Mouse (Mus musculus): ENCODE data around the gene Map2k7.
A peak's percentile ranks its signal among the peaks of the same experiment; 100 is the strongest.

Gene Map2k7

DNA sequence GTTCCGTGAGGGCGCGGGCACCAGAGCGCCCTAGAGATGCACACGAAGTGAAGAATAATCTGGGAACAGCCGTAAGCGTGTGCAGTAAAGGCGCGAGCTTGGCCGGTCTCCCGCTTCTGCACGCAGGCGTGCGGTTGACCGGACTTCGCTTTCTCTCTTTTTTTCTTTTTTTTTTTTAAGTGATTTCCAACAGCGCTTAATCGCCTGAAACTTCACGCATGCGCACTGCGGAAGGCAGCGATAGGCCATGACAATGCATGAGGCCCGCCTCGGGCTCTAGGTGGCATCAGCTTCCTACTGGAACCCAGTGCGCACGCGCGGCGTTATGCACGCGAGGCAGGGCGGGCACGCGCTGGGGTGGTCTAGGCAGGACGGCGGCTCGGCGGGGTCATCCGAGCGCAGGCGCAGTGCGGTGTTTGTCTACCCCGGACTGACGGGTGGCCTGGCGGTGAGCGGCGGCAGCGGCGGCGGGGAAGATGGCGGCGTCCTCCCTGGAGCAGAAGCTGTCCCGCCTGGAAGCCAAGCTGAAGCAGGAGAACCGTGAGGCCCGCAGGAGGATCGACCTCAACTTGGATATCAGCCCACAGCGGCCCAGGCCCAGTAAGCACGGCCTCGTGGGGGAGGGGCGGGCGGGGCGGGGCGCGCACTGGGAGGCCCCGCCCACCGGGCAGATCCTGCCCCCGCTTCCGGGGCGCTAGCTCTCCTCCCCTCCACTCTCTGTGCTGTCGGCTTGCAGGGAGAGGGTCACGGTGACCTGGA is at the start of gene Map2k7, which contains the start of gene Gm49320:
Map2k7 (plus strand) TSS at position 307 of the 759 bp plus-strand sequence.
Gm49320 (plus strand) TSS at position 432 of the 759 bp plus-strand sequence.
- DNase-seq (ENCODE audit: low read depth) = peak; percentile 100

DNA sequence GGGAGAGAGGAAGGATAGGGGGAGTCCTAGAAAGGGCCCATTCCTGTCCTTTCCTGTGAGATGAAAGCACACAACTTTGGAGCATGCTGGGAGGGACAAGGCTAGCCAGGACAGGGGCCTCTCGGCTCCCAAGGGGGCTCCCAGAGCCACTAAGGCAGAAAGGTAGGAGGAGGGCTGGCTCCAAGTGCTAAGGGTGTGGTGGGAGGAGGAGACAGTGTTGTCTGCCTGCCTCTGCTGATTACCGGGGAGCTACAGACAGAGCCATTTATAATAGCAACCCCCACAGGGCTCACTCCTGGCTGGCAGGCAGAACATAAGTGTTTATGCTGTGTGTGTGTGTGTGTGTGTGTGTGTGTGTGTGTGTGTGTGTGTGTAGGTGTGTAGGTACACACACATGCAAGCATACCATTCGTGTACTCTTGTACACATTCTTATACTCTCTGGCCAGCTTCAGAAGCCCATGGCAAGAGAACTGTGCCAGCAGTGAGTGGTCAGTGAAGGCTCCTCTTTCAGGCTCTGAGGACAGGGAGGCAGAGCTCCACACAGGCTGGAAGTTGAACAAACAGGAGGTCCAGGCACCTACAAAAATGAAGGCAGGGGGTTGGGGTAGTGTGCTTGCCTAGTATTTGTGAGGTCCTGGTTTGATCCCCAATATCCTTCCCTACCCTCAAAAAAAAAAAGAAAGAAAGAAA is 49.4 kb upstream of the Map2k7 start:
- DNase-seq (ENCODE audit: low read depth) = no peak

DNA sequence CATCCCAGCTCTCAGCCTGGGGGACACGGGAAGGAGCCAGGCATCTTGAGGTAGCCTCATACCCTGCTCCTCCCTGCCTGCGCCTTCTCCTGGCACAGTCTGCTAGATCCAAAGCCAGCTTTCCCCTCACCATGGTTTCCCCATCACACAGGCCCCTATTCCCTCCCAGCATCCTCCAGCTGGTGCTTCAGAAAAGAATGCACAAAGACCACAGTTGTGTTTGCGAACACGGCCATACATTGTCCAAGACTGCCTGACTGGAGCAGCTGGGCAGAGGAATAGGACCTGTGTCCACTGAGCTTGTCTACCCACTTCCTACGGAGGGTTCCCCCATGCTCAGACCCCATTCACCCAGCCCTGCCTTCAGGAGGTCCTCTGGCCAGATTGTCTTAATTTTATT is 46.2 kb upstream of the Map2k7 start:
- no peak for DNase-seq (ENCODE audit: low read depth)

DNA sequence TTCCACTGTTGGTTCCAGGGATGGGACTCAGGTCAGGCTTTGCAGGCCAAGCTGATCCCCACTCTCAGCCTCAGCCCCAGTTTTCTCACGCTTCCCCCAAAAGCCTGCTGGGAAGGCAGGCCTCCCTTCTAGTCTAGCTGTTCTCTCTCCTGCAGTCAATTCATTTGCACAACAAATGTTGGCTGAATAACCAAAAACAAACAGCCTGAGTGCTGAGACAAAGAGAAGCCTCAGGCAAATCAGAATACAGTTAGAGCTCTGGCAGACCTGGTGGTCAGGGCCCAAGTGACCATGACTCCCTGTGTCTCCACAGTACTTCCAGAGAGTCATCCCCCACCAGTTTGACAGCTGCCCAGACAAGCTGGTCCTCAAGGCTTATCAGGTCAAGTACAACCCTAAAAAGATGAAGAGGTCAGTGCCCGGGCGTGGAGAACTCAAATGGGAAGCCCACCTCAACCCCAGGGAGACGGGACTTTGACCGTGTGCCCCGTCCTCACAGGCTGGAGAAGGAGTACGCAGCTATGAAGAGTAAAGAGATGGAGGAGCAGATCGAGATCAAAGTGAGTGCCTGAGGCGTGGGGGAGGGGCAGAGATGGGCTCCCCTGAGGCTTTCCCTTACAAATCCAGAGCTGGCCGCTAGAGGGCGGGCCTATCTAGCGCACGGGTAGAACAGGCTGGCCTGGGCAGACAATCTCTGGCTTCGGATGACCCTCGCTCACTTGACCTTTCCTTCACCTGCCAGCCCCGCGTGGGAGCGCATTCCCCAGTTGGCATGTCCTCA is 45.5 kb upstream of the Map2k7 start:
- DNase-seq (ENCODE audit: low read depth) = peak; percentile 85

DNA sequence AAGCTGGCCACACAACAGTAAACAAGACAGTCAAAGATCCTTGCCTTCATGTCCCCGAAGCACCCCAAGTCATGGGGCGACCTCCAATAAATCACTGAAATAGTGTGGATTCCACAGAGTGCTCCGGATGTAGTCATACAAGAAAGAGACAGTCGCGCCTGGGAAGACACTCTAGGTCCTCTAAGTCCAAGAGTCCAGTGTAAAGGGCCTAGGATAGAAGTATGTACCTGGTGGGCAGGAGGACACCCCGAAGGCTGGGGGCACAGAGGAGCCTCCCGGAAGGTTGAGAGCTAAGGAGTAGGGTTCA is 45.0 kb upstream of the Map2k7 start:
- no peak for DNase-seq (ENCODE audit: low read depth)

DNA sequence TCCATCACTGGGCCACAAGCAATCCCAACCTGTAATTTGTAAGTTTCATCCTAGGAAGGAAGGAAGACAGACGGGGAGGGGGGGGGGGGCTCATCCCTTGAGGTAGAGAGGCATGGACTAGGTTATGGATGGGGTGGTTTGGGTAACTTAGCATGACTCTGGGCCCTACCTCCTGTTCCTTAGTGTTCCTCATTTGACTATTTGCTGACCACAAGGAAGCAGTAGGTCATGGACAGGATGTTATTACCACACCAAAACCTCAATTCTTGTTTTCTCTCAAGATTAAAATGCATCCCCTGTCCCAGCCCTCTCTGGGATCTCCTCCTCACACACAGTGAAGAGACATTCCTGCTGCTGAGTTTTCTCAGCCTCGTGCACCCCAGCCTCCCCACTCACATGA is 37.2 kb upstream of the Map2k7 start:
- DNase-seq (ENCODE audit: low read depth) = no peak

DNA sequence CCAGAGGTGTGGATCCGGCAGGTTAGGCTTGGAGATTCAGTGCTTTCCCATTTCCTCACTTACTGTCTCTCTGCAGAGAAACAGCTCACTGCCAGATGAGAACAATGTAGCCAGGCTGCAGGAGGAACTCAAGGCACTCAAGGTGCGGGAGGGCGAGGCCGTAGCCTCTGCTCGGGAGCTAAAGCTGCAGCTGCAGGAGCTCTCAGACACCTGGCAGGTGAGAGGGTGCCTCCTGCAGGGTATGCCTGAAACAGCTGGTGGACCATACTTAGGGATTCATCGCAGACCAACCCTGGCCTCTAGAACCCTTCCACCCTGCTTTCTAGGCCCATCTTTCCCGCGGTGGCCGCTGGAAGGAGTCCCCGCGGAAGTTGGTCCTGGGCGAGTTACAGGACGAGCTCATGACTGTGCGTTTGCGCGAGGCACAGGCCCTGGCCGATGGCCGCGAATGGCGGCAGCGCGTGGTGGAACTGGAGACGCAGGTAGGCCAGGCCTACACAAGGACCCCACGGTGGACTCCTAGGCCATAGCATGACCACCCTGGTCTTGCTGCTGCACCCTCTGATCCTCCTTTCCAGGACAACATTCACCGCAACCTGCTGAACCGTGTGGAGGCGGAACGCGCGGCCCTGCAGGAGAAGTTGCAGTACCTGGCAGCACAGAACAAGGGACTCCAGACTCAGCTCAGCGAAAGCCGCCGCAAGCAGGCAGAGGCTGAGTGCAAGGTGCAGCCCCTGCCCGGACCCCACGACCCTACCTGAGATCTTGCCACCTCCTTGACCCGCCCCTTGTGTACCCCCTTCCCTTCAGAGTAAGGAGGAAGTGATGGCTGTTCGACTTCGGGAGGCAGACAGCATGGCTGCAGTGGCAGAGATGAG is 33.1 kb upstream of the Map2k7 start:
- no peak for DNase-seq (ENCODE audit: low read depth)

DNA sequence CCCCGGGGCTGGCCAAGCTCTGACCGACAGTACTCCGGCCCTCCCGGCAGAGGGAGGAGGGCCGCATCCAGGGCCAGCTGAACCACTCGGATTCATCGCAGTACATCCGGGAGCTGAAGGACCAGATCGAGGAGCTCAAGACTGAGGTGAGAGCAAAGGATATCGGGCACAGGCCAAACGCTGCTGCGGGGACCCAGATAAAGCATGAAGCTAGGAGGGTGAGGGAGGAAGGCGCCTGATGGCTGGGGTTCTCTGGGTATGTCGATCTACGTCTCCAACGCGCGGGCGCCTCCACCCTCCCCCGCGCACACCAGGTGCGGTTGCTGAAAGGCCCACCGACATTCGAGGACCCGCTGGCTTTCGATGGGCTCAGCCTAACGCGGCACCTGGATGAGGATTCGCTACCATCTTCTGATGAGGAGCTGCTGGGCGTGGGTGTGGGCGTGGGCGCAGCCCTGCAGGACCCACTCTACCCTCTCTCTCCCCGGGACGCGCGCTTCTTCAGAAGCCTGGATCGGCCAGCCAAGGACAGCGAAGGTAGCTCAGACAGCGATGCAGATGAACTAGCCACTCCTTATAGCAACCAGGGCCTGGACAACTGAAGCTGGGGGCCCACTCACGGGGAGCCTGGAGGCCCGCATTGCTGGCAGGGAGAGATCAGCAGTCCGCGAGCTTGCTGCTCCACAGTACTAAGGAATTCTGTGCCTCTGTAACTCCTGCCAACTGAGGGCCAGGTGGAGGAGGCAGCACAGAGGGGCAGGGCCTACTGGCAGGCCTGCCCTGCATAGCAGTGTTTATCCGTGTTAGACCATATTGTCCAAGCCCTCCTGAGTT is 32.1 kb upstream of the Map2k7 start:
- no peak for DNase-seq (ENCODE audit: low read depth)

DNA sequence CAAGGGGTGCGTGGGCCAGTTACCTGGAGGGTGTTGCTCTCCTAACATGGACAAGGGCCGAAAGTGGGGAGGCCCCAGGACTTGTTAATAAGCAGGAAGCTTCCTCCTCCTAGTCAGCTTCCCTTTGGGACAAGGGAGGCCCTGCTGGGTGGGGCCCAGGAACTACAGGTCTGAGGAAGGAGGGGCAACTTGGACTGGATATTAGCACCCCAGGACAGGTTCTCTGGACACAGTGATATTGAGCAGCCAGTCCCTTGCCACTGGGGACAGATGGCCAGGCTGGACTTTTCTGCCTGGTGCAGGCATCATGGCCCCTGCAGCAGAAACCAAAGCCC is 31.6 kb upstream of the Map2k7 start:
- no peak for DNase-seq (ENCODE audit: low read depth)

DNA sequence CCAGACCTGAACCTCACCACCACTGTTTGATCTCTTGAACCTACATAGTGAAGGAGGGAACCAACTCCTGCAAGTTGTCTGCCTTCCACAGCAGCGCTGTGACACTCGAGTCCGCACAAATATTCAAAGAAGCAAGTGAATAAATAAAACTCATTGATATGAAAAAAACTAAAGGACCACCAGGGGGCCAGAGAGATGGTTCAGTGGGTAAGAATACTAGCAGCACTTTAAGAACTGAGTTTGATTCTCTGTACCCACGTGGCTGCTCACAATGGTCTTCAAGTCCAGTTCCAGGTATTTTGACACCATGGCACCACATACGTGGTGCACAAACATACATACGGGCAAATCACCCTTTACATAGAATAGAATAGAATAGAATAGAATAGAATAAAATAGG is 27.4 kb upstream of the Map2k7 start:
- peak; percentile 34 for DNase-seq (ENCODE audit: low read depth)

DNA sequence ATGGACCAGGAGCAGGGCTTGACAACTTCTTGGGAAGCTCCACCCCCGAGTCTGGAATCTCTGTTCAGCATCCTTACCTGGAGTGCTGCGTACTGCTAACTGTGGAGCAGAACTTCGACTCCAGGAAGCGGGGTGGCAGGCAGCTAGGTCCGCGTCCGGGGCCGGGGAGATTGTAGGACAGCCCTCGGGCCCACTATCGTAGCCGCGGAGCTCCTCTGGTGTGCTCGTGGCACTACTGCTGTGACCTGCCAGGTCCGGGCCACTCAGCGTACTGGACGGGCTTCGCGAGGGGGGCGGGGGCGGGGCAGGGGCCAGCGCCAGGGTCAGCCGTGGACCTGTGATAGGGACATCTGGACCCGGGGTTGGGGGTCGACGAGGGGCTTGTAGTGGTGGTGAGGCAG is 25.7 kb upstream of the Map2k7 start:
- DNase-seq (ENCODE audit: low read depth) = peak; percentile 20

DNA sequence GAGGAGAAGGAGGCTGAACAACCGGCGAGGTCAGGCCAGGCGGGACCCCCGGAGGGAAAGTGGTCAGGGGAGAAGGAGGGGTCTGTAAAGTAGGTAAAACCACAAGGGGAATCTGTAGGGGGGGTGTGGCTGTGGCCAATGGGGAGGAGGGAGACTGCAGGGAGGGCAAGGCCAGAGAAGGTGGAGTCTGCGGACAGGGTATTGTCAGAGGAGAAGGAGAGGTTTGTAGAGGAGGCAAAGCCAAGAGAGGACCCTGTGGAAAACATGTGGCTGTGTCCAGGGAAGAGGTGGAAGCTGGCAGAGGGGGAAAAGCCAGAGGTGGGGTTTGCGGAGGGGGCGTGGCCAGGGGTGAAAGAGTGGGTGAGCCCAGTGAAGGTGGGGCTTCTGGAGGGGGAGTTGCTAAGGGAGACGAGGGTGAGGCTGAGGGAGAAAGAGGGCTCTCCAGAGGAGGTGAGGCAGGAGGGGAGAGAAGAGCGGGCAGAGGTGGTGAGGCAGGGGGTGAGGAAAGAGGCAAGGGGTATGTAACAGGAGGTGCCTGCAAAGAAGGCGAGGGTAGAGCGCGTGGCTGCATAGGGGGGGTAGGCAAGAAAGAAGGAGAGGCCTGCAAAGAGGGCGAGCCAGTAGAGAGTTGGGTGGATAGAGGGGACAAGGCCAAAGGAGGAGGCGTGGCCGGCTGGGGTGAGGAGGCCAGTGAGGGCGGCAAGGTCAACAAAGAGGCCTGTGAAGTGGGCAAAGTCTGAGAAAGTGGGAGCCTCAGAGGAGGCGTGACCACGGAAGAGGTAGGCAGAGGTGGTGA is 25.1 kb upstream of the Map2k7 start:
- DNase-seq (ENCODE audit: low read depth) = peak; percentile 60

DNA sequence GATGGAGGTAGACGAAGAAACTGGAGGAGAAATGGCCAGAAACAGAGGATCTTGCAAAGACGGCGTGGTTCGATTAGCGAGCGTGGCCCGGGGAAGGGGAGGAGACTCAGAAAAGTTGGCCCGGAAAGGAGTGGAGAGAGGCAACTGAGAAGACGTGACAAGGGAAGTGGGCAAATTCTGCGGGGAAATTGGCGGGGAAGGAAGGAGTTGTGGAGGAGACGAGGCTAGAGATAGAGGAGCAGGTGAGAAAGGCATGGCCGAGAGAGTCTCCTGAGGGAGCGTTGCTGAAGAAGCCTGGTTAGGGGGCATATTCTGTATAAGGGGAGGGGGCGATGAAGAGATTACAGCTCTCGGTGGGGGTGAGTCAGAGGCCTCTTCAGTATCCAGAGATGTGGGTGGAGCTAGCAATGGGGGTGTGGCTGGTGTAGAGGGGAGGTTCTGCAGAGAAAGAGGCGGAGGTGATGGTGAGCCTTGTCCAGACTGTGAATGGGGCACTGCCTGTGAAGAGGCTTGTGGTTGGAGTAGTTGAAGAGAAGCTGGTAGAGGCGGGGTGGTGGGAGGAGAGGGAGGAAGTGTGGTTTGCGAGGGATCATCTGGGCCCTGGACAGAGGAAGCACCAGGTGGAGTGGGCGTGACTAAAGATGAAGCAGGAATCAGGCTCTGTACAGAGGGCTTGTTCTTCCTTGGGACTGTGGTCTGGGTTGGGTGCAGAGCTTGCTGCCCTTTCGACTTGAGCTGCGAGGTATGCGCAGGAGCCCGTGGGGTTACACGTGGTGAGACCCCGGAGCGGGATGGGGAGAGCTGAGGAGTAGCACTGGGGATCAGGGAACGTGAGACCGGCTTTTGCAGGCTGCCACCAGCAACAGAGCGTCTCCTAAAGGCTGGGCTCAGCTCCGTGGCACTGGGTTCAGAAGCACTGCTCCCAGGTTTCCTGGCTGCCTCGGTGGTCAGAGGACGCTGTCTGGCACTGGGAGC is 24.2 kb upstream of the Map2k7 start:
- peak; percentile 55 for DNase-seq (ENCODE audit: low read depth)

DNA sequence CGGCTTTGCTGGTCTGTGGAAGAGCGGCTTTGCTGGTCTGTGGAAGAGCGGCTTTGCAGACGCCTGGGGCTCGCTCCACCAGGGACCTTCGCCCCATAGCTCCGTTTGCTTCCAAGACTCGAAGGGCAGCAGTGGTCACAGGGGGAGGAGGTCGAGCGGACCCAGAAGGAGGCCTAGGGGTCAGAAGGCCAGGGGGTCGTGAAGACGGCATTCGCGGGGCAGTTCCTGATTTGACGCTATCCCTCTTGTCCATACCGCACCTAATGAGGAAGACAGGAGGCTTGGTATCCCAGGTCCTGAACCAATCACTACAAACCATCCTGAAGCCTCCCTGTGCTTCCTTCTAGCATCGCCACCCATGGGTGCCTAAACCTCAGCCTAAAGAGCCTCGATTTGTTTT is 22.2 kb upstream of the Map2k7 start:
- no peak for DNase-seq (ENCODE audit: low read depth)

DNA sequence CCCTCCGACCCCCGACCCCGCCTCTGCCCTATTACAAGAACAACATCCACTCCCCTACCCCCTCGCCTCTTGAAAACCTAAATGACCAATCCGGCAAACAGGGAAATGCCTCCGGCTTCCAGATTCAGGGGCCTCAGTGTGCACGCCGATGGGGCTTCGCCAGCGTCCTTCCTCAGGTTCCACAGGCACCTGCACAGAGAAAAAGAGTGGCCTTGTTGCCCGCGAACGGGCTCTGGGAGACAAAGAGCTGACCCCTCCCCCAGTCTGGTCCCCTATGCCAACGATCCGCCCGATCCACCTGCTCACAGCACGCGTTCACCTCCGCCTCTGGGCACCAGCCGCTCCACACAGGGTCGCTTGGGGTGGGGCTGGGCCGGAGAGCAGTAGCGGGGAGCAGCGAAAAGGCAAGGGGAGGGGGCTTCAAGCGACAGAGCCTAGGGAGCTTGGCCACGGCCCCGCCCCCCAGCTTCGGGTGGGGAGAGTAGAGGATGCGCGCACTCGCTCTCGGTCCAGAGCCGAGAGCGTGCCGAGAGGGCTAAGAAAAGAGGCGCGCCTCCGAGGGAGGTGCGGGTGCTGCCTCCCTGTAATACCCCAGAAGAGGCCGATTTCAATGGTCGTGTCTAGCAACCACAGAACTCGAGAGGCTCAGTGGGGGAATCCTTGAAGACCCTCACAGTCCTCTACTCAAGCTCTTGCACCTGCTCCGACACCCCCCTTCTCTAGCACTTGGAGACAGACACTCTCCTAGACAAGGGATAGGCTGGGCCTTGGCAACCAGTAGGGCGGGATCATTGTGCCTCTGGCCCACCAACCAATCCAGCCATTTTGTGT is 21.5 kb upstream of the Map2k7 start, which contains the start of gene Prr36:
Prr36 (minus strand) TSS at position 669 of the 831 bp plus-strand sequence.
- no peak for DNase-seq (ENCODE audit: low read depth)

DNA sequence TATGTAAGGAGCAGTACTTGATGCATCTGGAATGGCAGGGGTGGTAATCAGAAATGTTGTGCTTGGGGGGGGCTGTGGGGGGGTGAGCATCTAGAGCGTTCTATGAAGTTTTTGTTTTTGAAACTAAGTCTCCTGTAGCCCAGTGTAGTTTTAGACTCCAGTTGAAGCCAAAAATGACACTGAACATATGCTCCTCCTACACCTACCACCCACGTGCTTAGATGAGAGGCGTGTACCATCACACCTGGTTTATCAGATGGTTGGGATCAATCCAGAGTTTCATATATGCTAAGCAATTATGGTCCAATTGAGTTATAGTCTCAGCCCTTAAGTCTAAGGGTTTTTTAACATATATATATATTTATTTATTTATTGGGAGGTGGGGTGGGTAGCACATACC is 18.9 kb upstream of the Map2k7 start:
- no peak for DNase-seq (ENCODE audit: low read depth)

DNA sequence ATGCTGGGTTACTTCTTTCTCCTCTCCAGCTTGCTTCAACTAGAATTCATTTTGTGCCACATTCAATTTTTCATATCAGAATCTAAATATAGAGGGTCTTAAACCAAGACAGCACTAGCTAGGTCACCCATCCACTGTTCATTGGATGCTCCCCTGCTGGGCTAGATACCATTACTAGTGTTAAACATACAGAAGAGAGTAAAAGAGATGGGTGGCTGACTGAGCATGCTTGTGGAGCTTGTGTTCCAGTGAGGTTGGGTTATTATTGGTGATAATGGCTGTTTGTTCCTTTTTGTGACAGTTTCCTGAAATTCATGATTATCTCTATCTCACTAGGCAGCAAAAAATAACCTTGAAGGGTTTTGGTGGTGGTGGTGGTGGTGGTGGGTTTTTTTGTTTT is 16.5 kb upstream of the Map2k7 start:
- DNase-seq (ENCODE audit: low read depth) = no peak

DNA sequence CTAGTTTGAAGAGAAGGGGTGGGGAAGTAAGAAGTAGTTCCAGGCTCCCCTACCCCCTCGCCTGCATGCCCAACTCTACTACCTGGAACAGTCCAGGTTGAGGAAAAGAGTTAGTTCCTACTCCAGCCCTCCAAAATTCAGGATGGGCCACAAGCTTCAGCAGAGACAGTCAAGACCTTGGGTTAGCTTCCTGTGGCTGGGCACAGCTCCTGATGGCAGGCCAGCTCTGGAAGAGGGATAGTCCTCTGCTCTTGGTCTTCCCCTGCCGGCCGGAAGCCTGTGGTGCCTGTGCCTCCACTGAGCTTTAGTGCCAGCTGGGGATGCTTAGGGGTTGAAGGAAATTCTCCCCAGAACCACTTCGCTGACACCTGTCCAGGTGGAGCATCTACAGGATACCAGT is 12.2 kb upstream of the Map2k7 start:
- DNase-seq (ENCODE audit: low read depth) = no peak
